Mouse (Mus musculus) cerebellum, adult 2 months (tissue): Measurements from ENCODE around the gene Pwwp2b.

Experiments
- CTCF ChIP-seq: fragments of 200-500 bp; IDR thresholded peaks from 2 replicates; pipeline ENCODE4 v1.5.1; 2011; ENCODE audit warnings: low read depth, mild to moderate bottlenecking, control low read depth, low read length, moderate library complexity, borderline replicate concordance; ENCODE audit not compliant: insufficient read depth
- POLR2A ChIP-seq: fragments of 200-500 bp; IDR thresholded peaks from 2 replicates; pipeline ENCODE4 v1.6.1; 2011; ENCODE audit warnings: low read length, control low read depth, borderline replicate concordance; ENCODE audit not compliant: insufficient read depth

GRCm38 (mm10) chr7:139214160-139214559 lies 34.1 kb upstream of the Pwwp2b start:
- TF ChIP-seq CTCF (no peak), POLR2A (no peak)
